Mouse (Mus musculus): ENCODE measurements around the gene Prg3. TPM values are rescaled to one million over a fixed set of nuclear protein-coding genes. Genes with fewer than 3 reads are reported as not detected.
A peak's percentile ranks its signal among the peaks of the same experiment; 100 is the strongest.

The Prg3 gene
- polyA plus RNA-seq, 1 experiment from 2014 or later = not detected

GRCm38 (mm10) chr2:85002575-85002974 is 14.6 kb downstream of the Prg3 start:
- H3K9me3 ChIP-seq (ENCODE audit: control insufficient read depth, low read length) = no peaks in the 10 kb centered on the region
- DNase-seq (ENCODE audit: low spot score) (no peak), ATAC-seq (ENCODE audit: low read depth) (no peak)
- no peaks in the 10 kb centered on the region for H3K27me3 ChIP-seq (replicated peaks; ENCODE audit: control insufficient read depth, insufficient read depth, low read length)
- H3K36me3 ChIP-seq (ENCODE audit: control insufficient read depth, insufficient read depth, low read length) = no peaks in the 10 kb centered on the region
- H3K27ac ChIP-seq (replicated peaks; ENCODE audit: low read depth, low read length) = no peak overlapping the region
- H3K9ac ChIP-seq (ENCODE audit: low read depth, low read length) = no peak overlapping the region
- no peak overlapping the region for H3K4me2 ChIP-seq (ENCODE audit: low read depth, low read length)
- H3K4me3 ChIP-seq (ENCODE audit: low read depth, low read length) = no peak overlapping the region
- no peaks in the 10 kb centered on the region for H3K4me1 ChIP-seq (ENCODE audit: control insufficient read depth, insufficient read depth, low read length)
- WGBS = 71% methylated on average over 8 of the region's 8 CpGs

DNA sequence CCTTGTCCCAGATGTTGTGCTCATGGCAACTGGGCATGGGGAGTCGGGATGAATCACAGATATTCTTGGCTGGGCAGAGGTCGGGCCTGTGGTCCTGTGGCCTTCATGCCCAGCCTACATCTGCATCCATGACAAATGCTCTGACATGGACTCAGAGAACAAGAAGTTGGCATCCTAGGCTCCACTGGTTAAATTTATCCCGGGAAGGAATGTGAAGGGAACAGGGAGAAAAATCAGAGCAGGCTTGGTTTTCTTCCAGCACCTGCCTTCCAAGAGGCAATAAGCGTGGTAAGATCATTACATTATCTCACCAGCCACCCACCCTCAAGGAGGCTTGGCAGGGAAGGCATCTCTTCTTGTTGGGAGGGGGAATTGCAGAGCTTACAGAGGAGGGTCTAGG is 16.3 kb downstream of the Prg3 start:
- 80% methylated on average over 4 of the region's 4 CpGs for WGBS
- no peak for DNase-seq (ENCODE audit: low spot score)

DNA sequence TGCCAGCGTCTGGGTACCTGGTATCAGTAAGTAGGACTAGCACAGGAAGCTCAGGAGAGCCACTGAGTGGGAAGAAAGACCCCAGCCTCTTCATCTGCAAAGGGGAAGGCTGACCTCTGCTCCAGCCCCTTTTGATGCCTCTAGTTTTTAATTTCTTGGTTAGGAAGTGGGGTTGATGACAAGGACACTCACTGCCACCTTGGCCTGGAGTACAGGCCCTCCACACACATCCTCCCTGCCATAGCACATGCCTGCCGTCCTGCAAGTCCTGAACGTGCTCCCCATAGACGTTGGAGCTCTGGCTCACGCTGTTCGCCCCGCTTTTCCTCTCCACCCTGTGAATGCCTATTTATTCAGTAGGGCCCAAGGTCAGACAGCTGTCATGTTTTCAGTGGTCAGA is 18.6 kb downstream of the Prg3 start:
- Histone ChIP-seq H3K4me2 (ENCODE audit: low read depth, low read length) (no peak overlapping the region), H3K27ac (replicated peaks; ENCODE audit: low read depth, low read length) (no peak overlapping the region), H3K27me3 (replicated peaks; ENCODE audit: control insufficient read depth, insufficient read depth, low read length) (no peaks in the 10 kb centered on the region), H3K9me3 (ENCODE audit: control insufficient read depth, low read length) (no peaks in the 10 kb centered on the region), H3K4me3 (ENCODE audit: low read depth, low read length) (no peak overlapping the region), H3K4me1 (ENCODE audit: control insufficient read depth, insufficient read depth, low read length) (no peaks in the 10 kb centered on the region), H3K9ac (ENCODE audit: low read depth, low read length) (no peak overlapping the region), H3K36me3 (ENCODE audit: control insufficient read depth, insufficient read depth, low read length) (no peaks in the 10 kb centered on the region)
- ATAC-seq (ENCODE audit: low read depth) = no peak
- 79% methylated on average over 7 of the region's 7 CpGs for WGBS
- DNase-seq (ENCODE audit: low spot score) = no peak

More for the DNA sequence above, 16.3 kb downstream of the Prg3 start:
- Histone ChIP-seq H3K9ac (ENCODE audit: low read depth, low read length) (no peak overlapping the region), H3K4me3 (ENCODE audit: low read depth, low read length) (no peak overlapping the region), H3K36me3 (ENCODE audit: control insufficient read depth, insufficient read depth, low read length) (no peaks in the 10 kb centered on the region), H3K27me3 (replicated peaks; ENCODE audit: control insufficient read depth, insufficient read depth, low read length) (no peaks in the 10 kb centered on the region), H3K4me1 (ENCODE audit: control insufficient read depth, insufficient read depth, low read length) (no peaks in the 10 kb centered on the region), H3K4me2 (ENCODE audit: low read depth, low read length) (no peak overlapping the region), H3K27ac (replicated peaks; ENCODE audit: low read depth, low read length) (no peak overlapping the region), H3K9me3 (ENCODE audit: control insufficient read depth, low read length) (no peaks in the 10 kb centered on the region)
- ATAC-seq (ENCODE audit: low read depth) = no peak

DNA sequence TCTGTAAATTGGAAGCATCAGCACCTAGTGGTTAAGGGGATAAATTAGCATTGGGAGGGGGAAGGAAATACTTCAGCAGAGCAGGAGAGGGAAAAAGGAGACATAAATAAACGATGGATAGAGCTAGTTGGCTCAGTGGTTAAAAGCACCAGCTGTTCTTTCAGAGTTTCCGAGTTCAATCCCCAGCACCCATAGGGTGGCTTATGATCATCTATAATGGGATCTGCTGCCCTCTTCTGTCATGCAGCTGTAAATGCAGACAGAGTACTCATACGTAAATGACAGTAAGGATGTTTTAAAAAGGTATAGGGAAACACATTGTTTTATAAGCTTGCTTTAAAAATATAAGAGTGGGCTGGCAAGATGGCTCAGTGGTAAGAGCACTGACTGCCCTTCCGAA is 19.7 kb downstream of the Prg3 start:
- no peak overlapping the region for H3K4me3 ChIP-seq (ENCODE audit: low read depth, low read length)
- no peaks in the 10 kb centered on the region for H3K9me3 ChIP-seq (ENCODE audit: control insufficient read depth, low read length)
- no peaks in the 10 kb centered on the region for H3K27me3 ChIP-seq (replicated peaks; ENCODE audit: control insufficient read depth, insufficient read depth, low read length)
- H3K9ac ChIP-seq (ENCODE audit: low read depth, low read length) = no peak overlapping the region
- 0 out of 2 replicates have a peak, but pooled peaks cover 3% of the 10 kb centered on the region for H3K4me1 ChIP-seq (ENCODE audit: control insufficient read depth, insufficient read depth, low read length)
- DNase-seq (ENCODE audit: low spot score) (no peak), ATAC-seq (ENCODE audit: low read depth) (no peak)
- 26% methylated on average over 4 of the region's 4 CpGs for WGBS
- H3K4me2 ChIP-seq (ENCODE audit: low read depth, low read length) = no peak overlapping the region
- H3K36me3 ChIP-seq (ENCODE audit: control insufficient read depth, insufficient read depth, low read length) = no peaks in the 10 kb centered on the region
- H3K27ac ChIP-seq (replicated peaks; ENCODE audit: low read depth, low read length) = no peak overlapping the region

DNA sequence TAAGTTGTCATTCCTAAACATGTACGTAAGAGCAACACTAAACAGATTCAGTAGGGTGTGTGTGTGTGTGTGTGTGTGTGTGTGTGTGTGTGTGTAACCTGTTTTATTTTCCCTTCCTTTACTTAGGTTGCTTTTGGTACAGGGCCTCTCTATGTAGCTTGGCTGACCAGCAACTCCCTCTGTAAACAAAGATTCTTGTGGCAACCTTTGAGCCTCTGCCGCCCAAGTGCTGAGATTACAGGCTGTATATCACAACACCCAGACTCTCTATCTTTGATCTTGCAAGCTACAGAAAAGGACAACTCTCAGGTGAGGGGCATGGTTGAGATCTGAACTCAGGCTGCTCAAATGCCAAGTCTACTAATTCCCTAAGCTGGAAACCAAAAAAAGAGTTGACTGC is 21.2 kb downstream of the Prg3 start:
- DNase-seq (ENCODE audit: low spot score) = no peak
- Histone ChIP-seq H3K4me2 (ENCODE audit: low read depth, low read length) (no peak overlapping the region), H3K4me3 (ENCODE audit: low read depth, low read length) (no peak overlapping the region), H3K27me3 (replicated peaks; ENCODE audit: control insufficient read depth, insufficient read depth, low read length) (no peaks in the 10 kb centered on the region), H3K4me1 (ENCODE audit: control insufficient read depth, insufficient read depth, low read length) (0 out of 2 replicates have a peak, but pooled peaks cover 3% of the 10 kb centered on the region), H3K36me3 (ENCODE audit: control insufficient read depth, insufficient read depth, low read length) (no peaks in the 10 kb centered on the region), H3K27ac (replicated peaks; ENCODE audit: low read depth, low read length) (no peak overlapping the region), H3K9me3 (ENCODE audit: control insufficient read depth, low read length) (no peaks in the 10 kb centered on the region), H3K9ac (ENCODE audit: low read depth, low read length) (no peak overlapping the region)
- 58% methylated on average over 2 of the region's 2 CpGs for WGBS
- ATAC-seq (ENCODE audit: low read depth) = no peak

DNA sequence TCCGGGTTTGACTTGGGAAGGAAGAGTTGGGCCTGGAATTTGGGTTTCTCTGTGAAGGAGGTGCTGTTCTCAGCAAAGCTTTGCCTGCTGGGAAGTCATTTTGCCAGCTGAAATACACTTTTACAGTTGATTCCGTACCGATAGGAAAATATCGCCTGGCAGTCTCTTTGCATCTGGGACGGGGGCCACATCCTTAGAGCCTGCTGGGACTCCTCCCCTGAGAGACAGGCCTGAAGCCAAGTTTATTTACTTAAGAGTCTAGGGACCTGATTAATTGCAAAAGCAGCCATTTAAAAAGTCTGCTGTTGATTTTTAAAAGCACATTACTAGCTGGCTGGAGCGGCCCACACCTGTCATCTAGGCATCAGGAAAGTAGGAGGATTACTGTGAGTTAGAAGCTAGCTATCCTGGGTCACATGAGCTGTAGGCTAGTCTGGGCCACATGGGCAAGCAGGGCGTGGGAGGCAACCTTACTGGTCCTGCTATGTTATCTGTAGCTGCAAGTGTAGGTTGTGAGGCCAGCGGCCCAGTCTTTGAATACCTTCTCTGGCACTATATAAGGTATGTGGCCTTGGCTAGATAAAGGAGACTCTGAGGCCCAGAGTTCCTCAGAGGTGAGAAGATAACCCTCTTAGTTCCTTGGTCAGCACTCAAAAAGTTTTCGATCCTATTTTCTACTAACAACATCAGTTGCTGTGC is 24.0 kb downstream of the Prg3 start:
- no peak for ATAC-seq (ENCODE audit: low read depth)

DNA sequence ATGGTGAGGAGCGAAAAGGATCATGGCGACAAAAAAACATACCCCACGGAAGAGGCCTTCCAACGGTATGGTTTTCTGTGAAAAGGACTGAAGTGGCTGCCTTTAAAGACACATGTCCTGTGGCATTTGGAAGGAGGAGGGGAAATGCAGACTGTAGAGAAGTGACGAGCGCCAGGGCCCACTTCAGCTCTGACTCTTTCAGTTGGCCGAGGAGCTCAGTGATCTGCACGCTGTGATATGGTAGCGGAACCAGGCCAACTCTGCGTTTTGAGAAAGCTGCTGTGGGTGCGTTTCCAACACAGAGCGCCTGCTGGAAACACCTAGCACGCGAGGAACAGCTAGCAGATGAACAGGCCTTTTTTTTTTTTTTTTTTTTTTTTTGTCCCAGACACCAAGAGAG is 24.7 kb downstream of the Prg3 start:
- no peaks in the 10 kb centered on the region for H3K36me3 ChIP-seq (ENCODE audit: control insufficient read depth, insufficient read depth, low read length)
- H3K27ac ChIP-seq (replicated peaks; ENCODE audit: low read depth, low read length) = no peak overlapping the region
- WGBS = 85% methylated on average over 14 of the region's 14 CpGs

More for the DNA sequence above, 24.0 kb downstream of the Prg3 start:
- no peaks in the 10 kb centered on the region for H3K36me3 ChIP-seq (ENCODE audit: control insufficient read depth, insufficient read depth, low read length)
- 0 out of 2 replicates have a peak, but pooled peaks cover 3% of the 10 kb centered on the region for H3K4me1 ChIP-seq (ENCODE audit: control insufficient read depth, insufficient read depth, low read length)
- H3K9ac ChIP-seq (ENCODE audit: low read depth, low read length) = no peak overlapping the region
- WGBS = 60% methylated on average over 9 of the region's 9 CpGs
- H3K4me3 ChIP-seq (ENCODE audit: low read depth, low read length) = no peak overlapping the region
- no peaks in the 10 kb centered on the region for H3K9me3 ChIP-seq (ENCODE audit: control insufficient read depth, low read length)
- H3K27me3 ChIP-seq (replicated peaks; ENCODE audit: control insufficient read depth, insufficient read depth, low read length) = no peaks in the 10 kb centered on the region
- no peak overlapping the region for H3K4me2 ChIP-seq (ENCODE audit: low read depth, low read length)
- H3K27ac ChIP-seq (replicated peaks; ENCODE audit: low read depth, low read length) = no peak overlapping the region
- DNase-seq (ENCODE audit: low spot score) = peak; percentile 32

DNA sequence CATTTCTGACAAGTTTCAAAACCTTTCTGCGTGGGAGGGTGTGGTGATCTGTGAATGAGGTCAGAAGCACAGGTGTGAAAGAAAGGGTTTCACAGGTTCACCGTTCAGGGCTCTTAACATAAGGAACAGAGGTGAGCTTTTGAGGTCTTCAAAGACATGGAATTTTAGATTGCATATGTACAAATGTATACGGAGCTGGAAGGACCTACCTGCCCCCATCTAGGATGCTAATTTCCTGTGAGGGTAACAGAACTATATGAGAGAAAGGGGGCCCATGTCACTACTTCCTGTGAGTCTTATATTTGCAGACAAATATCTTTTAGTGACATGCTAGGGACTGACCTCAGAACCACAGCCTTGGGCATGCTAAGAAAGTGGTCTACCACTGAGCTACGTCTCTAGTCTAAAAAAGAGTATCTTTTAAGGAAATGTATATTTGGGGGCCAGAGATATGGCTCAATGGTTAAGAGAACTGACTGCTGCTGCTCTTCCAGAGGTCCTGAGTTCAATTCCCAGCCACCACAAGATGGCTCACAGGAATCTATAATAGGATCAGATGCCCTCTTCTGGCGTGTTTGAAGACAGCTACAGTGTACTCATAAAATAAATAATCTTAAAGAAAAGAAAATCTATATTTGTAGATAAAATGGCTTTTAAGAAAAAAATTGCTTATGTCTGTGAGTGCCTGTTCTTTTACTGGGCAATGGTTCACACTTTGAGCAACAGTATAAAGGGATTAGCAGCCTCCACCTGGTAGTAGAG is 26.0 kb downstream of the Prg3 start:
- no peaks in the 10 kb centered on the region for H3K36me3 ChIP-seq (ENCODE audit: control insufficient read depth, insufficient read depth, low read length)
- H3K27ac ChIP-seq (replicated peaks; ENCODE audit: low read depth, low read length) = no peak overlapping the region
- H3K9ac ChIP-seq (ENCODE audit: low read depth, low read length) = no peak overlapping the region
- no peak overlapping the region for H3K4me3 ChIP-seq (ENCODE audit: low read depth, low read length)
- H3K4me2 ChIP-seq (ENCODE audit: low read depth, low read length) = no peak overlapping the region
- H3K9me3 ChIP-seq (ENCODE audit: control insufficient read depth, low read length) = no peaks in the 10 kb centered on the region
- WGBS = 80% methylated on average over 5 of the region's 5 CpGs
- no peaks in the 10 kb centered on the region for H3K27me3 ChIP-seq (replicated peaks; ENCODE audit: control insufficient read depth, insufficient read depth, low read length)
- DNase-seq (ENCODE audit: low spot score) = no peak
- H3K4me1 ChIP-seq (ENCODE audit: control insufficient read depth, insufficient read depth, low read length) = 0 out of 2 replicates have a peak, but pooled peaks cover 3% of the 10 kb centered on the region
- ATAC-seq (ENCODE audit: low read depth) = no peak

More for the DNA sequence above, 24.7 kb downstream of the Prg3 start:
- H3K27me3 ChIP-seq (replicated peaks; ENCODE audit: control insufficient read depth, insufficient read depth, low read length) = no peaks in the 10 kb centered on the region
- H3K9me3 ChIP-seq (ENCODE audit: control insufficient read depth, low read length) = no peaks in the 10 kb centered on the region
- 0 out of 2 replicates have a peak, but pooled peaks cover 3% of the 10 kb centered on the region for H3K4me1 ChIP-seq (ENCODE audit: control insufficient read depth, insufficient read depth, low read length)
- no peak overlapping the region for H3K9ac ChIP-seq (ENCODE audit: low read depth, low read length)
- ATAC-seq (ENCODE audit: low read depth) = no peak
- no peak for DNase-seq (ENCODE audit: low spot score)
- no peak overlapping the region for H3K4me2 ChIP-seq (ENCODE audit: low read depth, low read length)
- no peak overlapping the region for H3K4me3 ChIP-seq (ENCODE audit: low read depth, low read length)
